Mouse (Mus musculus): Measurements from ENCODE around the gene Myct1. TPM values are rescaled to one million over a fixed set of nuclear protein-coding genes. Genes with fewer than 3 reads are reported as not detected.
A peak's percentile ranks its signal among the peaks of the same experiment; 100 is the strongest.

The Myct1 gene
- 159 and 231 TPM in 2 replicates for polyA plus RNA-seq (2012; ENCODE audit: insufficient read depth, low replicate concordance)

GRCm38 (mm10) chr10:5593464-5593863 lies at the start of gene Myct1:
TSS of gene Myct1 (plus strand) at chr10:5593775.
- H3K9me3 ChIP-seq: no peaks in the 10 kb centered on the region
- peak within 1 kb of the TSS; percentile 92 for H3K4me3 ChIP-seq (replicated peaks)
- no peaks in the 10 kb centered on the region for H3K27me3 ChIP-seq (replicated peaks)
- H3K36me3 ChIP-seq (replicated peaks; ENCODE audit: low read length): peaks cover 11% of the 10 kb centered on the region
- H3K4me1 ChIP-seq: peaks cover 54% of the 10 kb centered on the region
- TF ChIP-seq FLI1 (IDR thresholded peaks at IDR 0.05; ENCODE audit: low read length): no peak
- no peak; the same call in 2 of the 3 replicates for TF ChIP-seq GATA1 (IDR thresholded peaks at IDR 0.05; ENCODE audit: borderline replicate concordance, low read length)

- Histone ChIP-seq H3K36me3 (replicated peaks; ENCODE audit: low read length) (peaks cover 58% of the 10 kb centered on the region), H3K4me3 (replicated peaks) (no peak overlapping the region), H3K27me3 (replicated peaks) (no peaks in the 10 kb centered on the region), H3K9me3 (no peaks in the 10 kb centered on the region), H3K4me1 (peaks cover 77% of the 10 kb centered on the region)
- TF ChIP-seq FLI1 (IDR thresholded peaks at IDR 0.05; ENCODE audit: low read length) (no peak), GATA1 (IDR thresholded peaks at IDR 0.05; ENCODE audit: borderline replicate concordance, low read length) (no peak)
Observed at GRCm38 (mm10) chr10:5546428-5546827, 47.1 kb upstream of the Myct1 start.

- peaks cover 80% of the 10 kb centered on the region for H3K4me1 ChIP-seq
- no peaks in the 10 kb centered on the region for H3K27me3 ChIP-seq (replicated peaks)
- peak overlapping the region; percentile 92 for H3K4me3 ChIP-seq (replicated peaks)
- no peak for TF ChIP-seq GATA1 (IDR thresholded peaks at IDR 0.05; ENCODE audit: borderline replicate concordance, low read length)
- no peak for TF ChIP-seq FLI1 (IDR thresholded peaks at IDR 0.05; ENCODE audit: low read length)
- H3K36me3 ChIP-seq (replicated peaks; ENCODE audit: low read length): peaks cover 45% of the 10 kb centered on the region
- no peaks in the 10 kb centered on the region for H3K9me3 ChIP-seq
Observed at GRCm38 (mm10) chr10:5547769-5548168, 45.8 kb upstream of the Myct1 start.

GRCm38 (mm10) chr10:5548651-5549050 lies 44.9 kb upstream of the Myct1 start:
- no peaks in the 10 kb centered on the region for H3K9me3 ChIP-seq
- H3K27me3 ChIP-seq (replicated peaks): no peaks in the 10 kb centered on the region
- H3K36me3 ChIP-seq (replicated peaks; ENCODE audit: low read length): peaks cover 36% of the 10 kb centered on the region
- peak overlapping the region; percentile 92 for H3K4me3 ChIP-seq (replicated peaks)
- peak; percentile 29; the same call in 1 of the 2 replicates for TF ChIP-seq FLI1 (IDR thresholded peaks at IDR 0.05; ENCODE audit: low read length)
- TF ChIP-seq GATA1 (IDR thresholded peaks at IDR 0.05; ENCODE audit: borderline replicate concordance, low read length): no peak; the same call in 2 of the 3 replicates
- H3K4me1 ChIP-seq: peaks cover 85% of the 10 kb centered on the region

- peak overlapping the region; percentile 92 for H3K4me3 ChIP-seq (replicated peaks)
- peaks cover 84% of the 10 kb centered on the region for H3K4me1 ChIP-seq
- H3K9me3 ChIP-seq: no peaks in the 10 kb centered on the region
- TF ChIP-seq GATA1 (IDR thresholded peaks at IDR 0.05; ENCODE audit: borderline replicate concordance, low read length): peak; percentile 50; the same call in 1 of the 3 replicates
- TF ChIP-seq FLI1 (IDR thresholded peaks at IDR 0.05; ENCODE audit: low read length): no peak
- no peaks in the 10 kb centered on the region for H3K27me3 ChIP-seq (replicated peaks)
- H3K36me3 ChIP-seq (replicated peaks; ENCODE audit: low read length): peaks cover 24% of the 10 kb centered on the region
Observed at GRCm38 (mm10) chr10:5549871-5550167, 43.8 kb upstream of the Myct1 start.

GRCm38 (mm10) chr10:5550168-5551021 lies 43.2 kb upstream of the Myct1 start:
- Histone ChIP-seq H3K4me3 (replicated peaks) (peak overlapping the region; percentile 92), H3K36me3 (replicated peaks; ENCODE audit: low read length) (peaks cover 18% of the 10 kb centered on the region), H3K9me3 (no peaks in the 10 kb centered on the region), H3K27me3 (replicated peaks) (no peaks in the 10 kb centered on the region), H3K4me1 (peaks cover 82% of the 10 kb centered on the region)
- no peak for TF ChIP-seq FLI1 (IDR thresholded peaks at IDR 0.05; ENCODE audit: low read length)

GRCm38 (mm10) chr10:5551382-5551781 lies 42.2 kb upstream of the Myct1 start, which contains the start of gene Syne1:
TSS of gene Syne1 (minus strand) at chr10:5551482.
- no peak for TF ChIP-seq FLI1 (IDR thresholded peaks at IDR 0.05; ENCODE audit: low read length)
- TF ChIP-seq GATA1 (IDR thresholded peaks at IDR 0.05; ENCODE audit: borderline replicate concordance, low read length): no peak
- no peaks in the 10 kb centered on the region for H3K9me3 ChIP-seq
- peak within 1 kb of the TSS; percentile 92 for H3K4me3 ChIP-seq (replicated peaks)
- no peaks in the 10 kb centered on the region for H3K27me3 ChIP-seq (replicated peaks)
- H3K4me1 ChIP-seq: peaks cover 72% of the 10 kb centered on the region
- H3K36me3 ChIP-seq (replicated peaks; ENCODE audit: low read length): peaks cover 9% of the 10 kb centered on the region

GRCm38 (mm10) chr10:5554941-5555340 lies 38.6 kb upstream of the Myct1 start:
- TF ChIP-seq GATA1 (IDR thresholded peaks at IDR 0.05; ENCODE audit: borderline replicate concordance, low read length) (no peak), FLI1 (IDR thresholded peaks at IDR 0.05; ENCODE audit: low read length) (no peak)
- H3K36me3 ChIP-seq (replicated peaks; ENCODE audit: low read length): no peaks in the 10 kb centered on the region
- no peak overlapping the region for H3K4me3 ChIP-seq (replicated peaks)
- H3K4me1 ChIP-seq: peaks cover 61% of the 10 kb centered on the region
- 0 out of 2 replicates have a peak, but pooled peaks cover 3% of the 10 kb centered on the region for H3K9me3 ChIP-seq
- H3K27me3 ChIP-seq (replicated peaks): no peaks in the 10 kb centered on the region

- TF ChIP-seq FLI1 (IDR thresholded peaks at IDR 0.05; ENCODE audit: low read length) (no peak), GATA1 (IDR thresholded peaks at IDR 0.05; ENCODE audit: borderline replicate concordance, low read length) (no peak)
- no peaks in the 10 kb centered on the region for H3K27me3 ChIP-seq (replicated peaks)
- peaks cover 33% of the 10 kb centered on the region for H3K4me1 ChIP-seq
- H3K9me3 ChIP-seq: 0 out of 2 replicates have a peak, but pooled peaks cover 3% of the 10 kb centered on the region
- no peak overlapping the region for H3K4me3 ChIP-seq (replicated peaks)
- H3K36me3 ChIP-seq (replicated peaks; ENCODE audit: low read length): no peaks in the 10 kb centered on the region
Observed at GRCm38 (mm10) chr10:5558808-5559207, 34.8 kb upstream of the Myct1 start.

GRCm38 (mm10) chr10:5560526-5560925 lies 33.0 kb upstream of the Myct1 start:
- Histone ChIP-seq H3K9me3 (0 out of 2 replicates have a peak, but pooled peaks cover 3% of the 10 kb centered on the region), H3K27me3 (replicated peaks) (no peaks in the 10 kb centered on the region), H3K36me3 (replicated peaks; ENCODE audit: low read length) (no peaks in the 10 kb centered on the region), H3K4me1 (peaks cover 22% of the 10 kb centered on the region), H3K4me3 (replicated peaks) (no peak overlapping the region)
- TF ChIP-seq FLI1 (IDR thresholded peaks at IDR 0.05; ENCODE audit: low read length): no peak
- no peak for TF ChIP-seq GATA1 (IDR thresholded peaks at IDR 0.05; ENCODE audit: borderline replicate concordance, low read length)
